8 mouse cellular contexts compared by ENCODE assay signal in genomic region chr1:105880555-105881304, GRCm38 (mm10).
DNase-seq lines count a peak whose midpoint lies in the region; ATAC-seq and TF ChIP-seq lines count a peak whose summit lies in the region.

No protein-coding gene starts in this region.

- no peaks in the 10 kb centered on the region for H3K4me1 ChIP-seq in lung, embryonic 14.5 days (ENCODE audit: insufficient read depth)
- no peaks in the 10 kb centered on the region for H3K4me1 ChIP-seq in embryonic facial prominence, embryonic 12.5 days
- peaks cover 8% of the 10 kb centered on the region for H3K4me1 ChIP-seq in hindbrain, embryonic 13.5 days (replicated peaks)

- 19% methylated on average over 25 of the region's 25 CpGs for WGBS in lung, embryonic 14.5 days
- 11% methylated on average over 23 of the region's 25 CpGs for WGBS in embryonic facial prominence, embryonic 12.5 days
- WGBS in hindbrain, embryonic 13.5 days: 14% methylated on average over 25 of the region's 25 CpGs

- peak; percentile 68 for ATAC-seq in lung, embryonic 14.5 days (ENCODE audit: insufficient read depth)
- peak; percentile 68; the same call in 1 of the 2 replicates for ATAC-seq in embryonic facial prominence, embryonic 12.5 days (ENCODE audit: insufficient number of reproducible peaks, insufficient read depth, low FRiP score, low TSS enrichment)
- ATAC-seq in hindbrain, embryonic 13.5 days (ENCODE audit: low FRiP score): peak; percentile 52

- no peaks in the 10 kb centered on the region for H3K27me3 ChIP-seq in lung, embryonic 14.5 days (ENCODE audit: insufficient read depth, low read length)
- 0 out of 2 replicates have a peak, but pooled peaks cover 4% of the 10 kb centered on the region for H3K27me3 ChIP-seq in embryonic facial prominence, embryonic 12.5 days
- H3K27me3 ChIP-seq in hindbrain, embryonic 13.5 days: peaks cover 2% of the 10 kb centered on the region

- H3K9ac ChIP-seq in lung, embryonic 14.5 days: no peak overlapping the region
- no peak overlapping the region for H3K9ac ChIP-seq in embryonic facial prominence, embryonic 12.5 days
- H3K9ac ChIP-seq in hindbrain, embryonic 13.5 days: 0 out of 2 replicates have a peak overlapping the region, but pooled peaks have one; percentile 39

- peak overlapping the region; percentile 54 for H3K4me2 ChIP-seq in lung, embryonic 14.5 days
- peak overlapping the region; percentile 51 for H3K4me2 ChIP-seq in embryonic facial prominence, embryonic 12.5 days (replicated peaks)
- peak overlapping the region; percentile 50 for H3K4me2 ChIP-seq in hindbrain, embryonic 13.5 days

- no peaks in the 10 kb centered on the region for H3K36me3 ChIP-seq in lung, embryonic 14.5 days (ENCODE audit: insufficient read depth)
- no peaks in the 10 kb centered on the region for H3K36me3 ChIP-seq in embryonic facial prominence, embryonic 12.5 days
- H3K36me3 ChIP-seq in hindbrain, embryonic 13.5 days: no peaks in the 10 kb centered on the region

- no peaks in the 10 kb centered on the region for H3K9me3 ChIP-seq in lung, embryonic 14.5 days (ENCODE audit: low read depth, low read length)
- no peaks in the 10 kb centered on the region for H3K9me3 ChIP-seq in embryonic facial prominence, embryonic 12.5 days
- H3K9me3 ChIP-seq in hindbrain, embryonic 13.5 days: no peaks in the 10 kb centered on the region

- DNase-seq in lung, embryonic 14.5 days: peak; percentile 46
- DNase-seq in lung, postnatal 4 days: no peak
- DNase-seq in mesoderm, embryonic 11.5 days (ENCODE audit: low read depth, low spot score): peak; percentile 42
- DNase-seq in T-cell, adult 2 months (ENCODE audit: low spot score): no peak
- no peak for DNase-seq in yolk sac, embryonic 10.5 days (ENCODE audit: low spot score)
- no peak for DNase-seq in gastrocnemius, postnatal 25 days

- no peak overlapping the region; the same call in 1 of the 2 replicates for H3K4me3 ChIP-seq in lung, embryonic 14.5 days (ENCODE audit: low read depth, low read length)
- peak overlapping the region; percentile 19 for H3K4me3 ChIP-seq in embryonic facial prominence, embryonic 12.5 days
- H3K4me3 ChIP-seq in hindbrain, embryonic 13.5 days: peak overlapping the region; percentile 20

- no peak overlapping the region for H3K27ac ChIP-seq in lung, embryonic 14.5 days (ENCODE audit: low read depth)
- H3K27ac ChIP-seq in embryonic facial prominence, embryonic 12.5 days: no peak overlapping the region
- no peak overlapping the region for H3K27ac ChIP-seq in hindbrain, embryonic 13.5 days

- peak; percentile 64 for TF ChIP-seq CTCF in lung, embryonic 14.5 days (IDR thresholded peaks at IDR 0.05; ENCODE audit: low read depth)

Comparison
In these comparisons a context has a peak if more than half of its experiments do, and no peak if none do; other contexts are left out.
1. DNase-seq: peak in lung, embryonic 14.5 days (single experiment) and mesoderm, embryonic 11.5 days (single experiment); none in lung, postnatal 4 days (0 of 2), T-cell, adult 2 months (single experiment), yolk sac, embryonic 10.5 days (single experiment) and gastrocnemius, postnatal 25 days (single experiment).
2. Peak in every context shown above with its lines, with median percentiles within 50 percentile points of each other: ATAC-seq and H3K4me2 ChIP-seq.